Mouse (Mus musculus) ovary, postnatal 14 days (tissue): Measurements from ENCODE around the gene Cdh4.

Source experiments
- DNase-seq: peaks from one replicate; pipeline ENCODE4 v3.0.0; 2022; ENCODE audit warnings: low spot score

Gene Cdh4

DNA sequence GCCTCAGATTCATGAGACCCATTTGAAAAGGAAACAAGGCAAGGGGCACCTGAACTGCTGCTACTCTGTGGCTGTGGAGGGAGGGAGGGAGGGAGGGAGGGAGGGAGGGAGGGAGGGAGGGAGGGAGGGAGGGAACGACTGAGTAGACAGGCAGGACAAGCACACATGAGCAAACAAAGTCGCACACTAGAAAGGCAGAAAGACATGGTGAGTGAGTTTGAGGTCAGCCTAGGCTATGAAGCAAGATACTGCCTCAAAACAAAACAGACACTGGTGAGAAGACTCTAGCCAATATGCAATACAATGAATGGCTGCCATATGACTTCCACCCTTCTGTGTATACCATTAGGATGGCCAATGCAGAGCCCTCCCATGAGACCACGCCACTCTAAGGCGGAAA lies 502.8 kb downstream of the Cdh4 start:
- DNase-seq: no peak

GRCm38 (mm10) chr2:179946496-179946895 lies 504.3 kb downstream of the Cdh4 start:
- no peak for DNase-seq

GRCm38 (mm10) chr2:179947607-179948006 lies 505.4 kb downstream of the Cdh4 start:
- DNase-seq: no peak

- no peak for DNase-seq
Observed at GRCm38 (mm10) chr2:179948820-179949219, 506.6 kb downstream of the Cdh4 start.
